Mouse (Mus musculus) E14TG2a.4 (cell line): ENCODE measurements around the gene Thra.

Experiments
- CTCF ChIP-seq: conservative IDR thresholded peaks from 2 replicates; pipeline ENCODE4 v1.5.1; 2014; ENCODE audit warnings: low read length
- NANOG ChIP-seq: IDR thresholded peaks from 2 replicates; pipeline ENCODE4 v1.6.1; 2014; ENCODE audit warnings: borderline replicate concordance, low read length, mixed read lengths

- no peak for TF ChIP-seq CTCF
- no peak for TF ChIP-seq NANOG
Measured at GRCm38 (mm10) chr11:98755726-98756380, 15.4 kb downstream of the Thra start.
